Mouse (Mus musculus): ENCODE measurements around the gene Olfml2b.
A peak's percentile ranks its signal among the peaks of the same experiment; 100 is the strongest.

Gene Olfml2b

GRCm38 (mm10) chr1:170696996-170697395 is 52.7 kb downstream of the Olfml2b start:
- no peak for DNase-seq (ENCODE audit: low spot score)

- DNase-seq (ENCODE audit: low spot score) = peak; percentile 9
Measured at GRCm38 (mm10) chr1:170697771-170698356, 53.5 kb downstream of the Olfml2b start.

GRCm38 (mm10) chr1:170698771-170699170 is 54.4 kb downstream of the Olfml2b start:
- no peak for DNase-seq (ENCODE audit: low spot score)

GRCm38 (mm10) chr1:170699553-170699952 is 55.2 kb downstream of the Olfml2b start:
- DNase-seq (ENCODE audit: low spot score) = no peak

- DNase-seq (ENCODE audit: low spot score) = no peak
Measured at GRCm38 (mm10) chr1:170700496-170701027, 56.2 kb downstream of the Olfml2b start.

- peak; percentile 26 for DNase-seq (ENCODE audit: low spot score)
Measured at GRCm38 (mm10) chr1:170701178-170701577, 56.8 kb downstream of the Olfml2b start.

GRCm38 (mm10) chr1:170701582-170701981 is 57.2 kb downstream of the Olfml2b start:
- no peak for DNase-seq (ENCODE audit: low spot score)

- DNase-seq (ENCODE audit: low spot score) = no peak
Measured at GRCm38 (mm10) chr1:170702263-170702662, 57.9 kb downstream of the Olfml2b start.

GRCm38 (mm10) chr1:170702958-170703357 is 58.6 kb downstream of the Olfml2b start:
- DNase-seq (ENCODE audit: low spot score) = no peak

- no peak for DNase-seq (ENCODE audit: low spot score)
Measured at GRCm38 (mm10) chr1:170704103-170704502, 59.8 kb downstream of the Olfml2b start.

- DNase-seq (ENCODE audit: low spot score) = no peak
Measured at GRCm38 (mm10) chr1:170704911-170705594, 60.7 kb downstream of the Olfml2b start.

GRCm38 (mm10) chr1:170706046-170706445 is 61.7 kb downstream of the Olfml2b start:
- no peak for DNase-seq (ENCODE audit: low spot score)

GRCm38 (mm10) chr1:170709034-170709433 is 64.7 kb downstream of the Olfml2b start:
- no peak for DNase-seq (ENCODE audit: low spot score)

GRCm38 (mm10) chr1:170709481-170709880 is 65.1 kb downstream of the Olfml2b start:
- DNase-seq (ENCODE audit: low spot score) = no peak

- DNase-seq (ENCODE audit: low spot score) = no peak
Measured at GRCm38 (mm10) chr1:170709969-170710368, 65.6 kb downstream of the Olfml2b start.

GRCm38 (mm10) chr1:170711731-170712130 is 67.4 kb downstream of the Olfml2b start:
- DNase-seq (ENCODE audit: low spot score) = no peak

GRCm38 (mm10) chr1:170717241-170717828 is 73.0 kb downstream of the Olfml2b start:
- no peak for DNase-seq (ENCODE audit: low spot score)

GRCm38 (mm10) chr1:170718133-170718810 is 73.9 kb downstream of the Olfml2b start:
- no peak for DNase-seq (ENCODE audit: low spot score)

GRCm38 (mm10) chr1:170721560-170721959 is 77.2 kb downstream of the Olfml2b start:
- no peak for DNase-seq (ENCODE audit: low spot score)

GRCm38 (mm10) chr1:170728524-170728923 is 84.2 kb downstream of the Olfml2b start:
- no peak for DNase-seq (ENCODE audit: low spot score)

- no peak for DNase-seq (ENCODE audit: low spot score)
Measured at GRCm38 (mm10) chr1:170729267-170729962, 85.1 kb downstream of the Olfml2b start.
